32 mouse cellular contexts compared by ENCODE assay signal in the genomic region with DNA sequence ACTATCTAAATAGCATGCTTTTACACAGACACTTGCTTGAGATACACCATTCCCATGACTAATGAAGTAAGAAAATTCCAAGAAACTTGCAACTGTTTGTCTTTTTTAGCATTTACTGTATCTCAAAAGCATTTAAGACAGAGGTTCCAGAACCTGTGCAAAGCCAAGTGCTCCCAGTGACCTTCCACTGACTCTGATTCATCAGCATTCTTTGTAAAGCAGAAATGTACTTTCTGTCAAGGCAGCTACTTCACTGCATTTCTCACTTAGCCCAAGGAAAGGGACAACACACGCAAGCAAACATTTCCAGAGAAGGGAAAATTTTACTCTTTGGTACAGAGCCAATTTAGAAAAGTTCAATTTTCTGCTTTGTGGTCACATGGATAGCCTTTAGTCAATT. TPM values are rescaled to one million over a fixed set of nuclear protein-coding genes. Genes with fewer than 3 reads are reported as not detected.
DNase-seq lines count a peak whose midpoint lies in the region; ATAC-seq and TF ChIP-seq lines count a peak whose summit lies in the region.
"Had no signal": no experiment of that assay in that cellular context is flagged by ENCODE, and none has a peak within 500 bp of the region (broad histone marks: within the 10 kb centered on the region; RNA-seq: fewer than 3 reads in every experiment).

No protein-coding gene starts in this region.

- 51% methylated on average over 1 of the region's 1 CpGs for WGBS in lung, embryonic 15.5 days
- 75% methylated on average over 1 of the region's 1 CpGs for WGBS in heart, adult 2 months

- 0 out of 2 replicates have a peak, but pooled peaks cover 8% of the 10 kb centered on the region for H3K4me1 ChIP-seq in lung, embryonic 15.5 days
- no peaks in the 10 kb centered on the region for H3K4me1 ChIP-seq in heart, adult 2 months (ENCODE audit: control insufficient read depth, insufficient read depth, low read length)
- H3K4me1 ChIP-seq: forebrain, embryonic 10.5 days; forebrain, embryonic 15.5 days; hindbrain, embryonic 15.5 days; kidney, embryonic 15.5 days; limb, embryonic 12.5 days; midbrain, embryonic 15.5 days; neural tube, embryonic 15.5 days had no signal

- no peak overlapping the region for H3K4me3 ChIP-seq in lung, embryonic 15.5 days
- no peak overlapping the region for H3K4me3 ChIP-seq in heart, adult 2 months
- H3K4me3 ChIP-seq: forebrain, embryonic 10.5 days; forebrain, embryonic 15.5 days; gastrocnemius, adult 2 months; heart, embryonic 13.5 days; hindbrain, embryonic 15.5 days; kidney, embryonic 15.5 days; limb, embryonic 12.5 days; liver, embryonic 15.5 days; midbrain, embryonic 15.5 days; neural tube, embryonic 15.5 days had no signal

- H3K9ac ChIP-seq in lung, embryonic 15.5 days = no peak overlapping the region
- H3K9ac ChIP-seq in heart, adult 2 months (ENCODE audit: low read depth, low read length) = no peak overlapping the region
- H3K9ac ChIP-seq: forebrain, embryonic 15.5 days; heart, embryonic 13.5 days; hindbrain, embryonic 15.5 days; kidney, embryonic 15.5 days; limb, embryonic 12.5 days; liver, embryonic 15.5 days; midbrain, embryonic 15.5 days; neural tube, embryonic 15.5 days had no signal

- no peaks in the 10 kb centered on the region for H3K79me2 ChIP-seq in heart, adult 2 months (replicated peaks; ENCODE audit: control insufficient read depth, insufficient read depth, low read length)

- no peak for TF ChIP-seq POLR2A in heart, adult 2 months (IDR thresholded peaks at IDR 0.05; ENCODE audit: insufficient read depth, low read depth, low read length)

- TF ChIP-seq EP300 in heart, adult 2 months (IDR thresholded peaks at IDR 0.05; ENCODE audit: insufficient read depth, low read depth, low read length) = no peak

- ATAC-seq in lung, embryonic 15.5 days (ENCODE audit: borderline replicate concordance, extremely low read depth, low FRiP score, low TSS enrichment) = peak; percentile 42; the same call in 1 of the 2 replicates
- ATAC-seq: forebrain, embryonic 15.5 days; inflammation-experienced regulatory T-cells, adult 6 months; midbrain, embryonic 15.5 days; Patski had no signal

- peak; percentile 18 to 78 for DNase-seq in adrenal gland, adult (ENCODE audit: inconsistent age in 2 of 2, low spot score in 1 of 2)
- no peak for DNase-seq in adrenal gland, postnatal 25 days
- DNase-seq in lung, postnatal 4 days = no peak
- peak; percentile 36 for DNase-seq in adipocyte (ENCODE audit: low spot score)
- DNase-seq in lung, postnatal 36 days = peak; percentile 37
- no peak for DNase-seq in heart, adult 2 months
- DNase-seq: cerebellum, adult 8-10 months; cerebellum, postnatal 25 days; gastrocnemius, adult 2 months; gastrocnemius, postnatal 36 days; heart, postnatal 10 days; kidney, adult 11 months; kidney, postnatal 25 days; retina, postnatal 1 day; right cerebral cortex, postnatal 14 days; thymus, postnatal 4 days had no signal

- H3K36me3 ChIP-seq in lung, embryonic 15.5 days = no peaks in the 10 kb centered on the region
- no peaks in the 10 kb centered on the region for H3K36me3 ChIP-seq in heart, adult 2 months (ENCODE audit: control insufficient read depth, insufficient read depth, low read length)
- H3K36me3 ChIP-seq: forebrain, embryonic 10.5 days; forebrain, embryonic 15.5 days; hindbrain, embryonic 15.5 days; limb, embryonic 12.5 days; liver, embryonic 15.5 days; midbrain, embryonic 15.5 days; neural tube, embryonic 15.5 days had no signal

- no peak overlapping the region for H3K4me2 ChIP-seq in lung, embryonic 15.5 days
- H3K4me2 ChIP-seq: forebrain, embryonic 15.5 days; heart, embryonic 13.5 days; hindbrain, embryonic 15.5 days; kidney, embryonic 15.5 days; limb, embryonic 12.5 days; liver, embryonic 15.5 days; midbrain, embryonic 15.5 days; neural tube, embryonic 15.5 days had no signal

- H3K27ac ChIP-seq in lung, embryonic 15.5 days = no peak overlapping the region
- H3K27ac ChIP-seq in heart, adult 2 months = no peak overlapping the region
- H3K27ac ChIP-seq: forebrain, embryonic 10.5 days; forebrain, embryonic 15.5 days; gastrocnemius, adult 2 months; heart, embryonic 13.5 days; hindbrain, embryonic 15.5 days; kidney, embryonic 15.5 days; limb, embryonic 12.5 days; liver, embryonic 15.5 days; midbrain, embryonic 15.5 days; neural tube, embryonic 15.5 days had no signal

- H3K9me3 ChIP-seq in lung, embryonic 15.5 days = no peaks in the 10 kb centered on the region
- H3K9me3 ChIP-seq: forebrain, embryonic 10.5 days; forebrain, embryonic 15.5 days; G1E; heart, embryonic 13.5 days; hindbrain, embryonic 15.5 days; kidney, embryonic 15.5 days; limb, embryonic 12.5 days; liver, embryonic 15.5 days; midbrain, embryonic 15.5 days; neural tube, embryonic 15.5 days had no signal

- H3K27me3 ChIP-seq in lung, embryonic 15.5 days = no peaks in the 10 kb centered on the region
- H3K27me3 ChIP-seq in heart, adult 2 months (ENCODE audit: control insufficient read depth, insufficient read depth, low read length) = no peaks in the 10 kb centered on the region
- H3K27me3 ChIP-seq: forebrain, embryonic 15.5 days; heart, embryonic 13.5 days; hindbrain, embryonic 15.5 days; kidney, embryonic 15.5 days; limb, embryonic 12.5 days; liver, embryonic 15.5 days; midbrain, embryonic 15.5 days; neural tube, embryonic 15.5 days; Patski had no signal

- no peak for TF ChIP-seq CTCF in heart, adult 2 months (IDR thresholded peaks at IDR 0.05)

- intact Hi-C loops in heart, adult 2 months (cut with DNase I) = no loop called here

RNA-seq across cellular contexts. Expression of a gene that starts 15.4 kb away (rescaled TPM):
- total RNA-seq in adrenal gland, postnatal 25 days (2021) = 23.6 and 24.7 TPM in 2 replicates
- 99.5 and 108 TPM in 2 replicates for polyA plus RNA-seq in lung, embryonic 15.5 days (2015; fragmentation: Nextera tagmentation; extraction: Ambion mirVana)
- total RNA-seq in heart, adult 2 months (2021) = 10 to 100 TPM; 69.0 to 74.7 TPM
- polyA plus RNA-seq in heart, adult 2 months (2012; rRNA removed) = 27.4 and 71.7 TPM in 2 replicates
- total RNA-seq: hematopoietic stem cell, adult 5-6 weeks had no signal
- polyA plus RNA-seq: G1E had no signal

RNA-seq across cellular contexts. Expression of a gene that starts 29.4 kb away (rescaled TPM):
- total RNA-seq in adrenal gland, postnatal 25 days (2021) = 2.9 and 4.7 TPM in 2 replicates
- polyA plus RNA-seq in lung, embryonic 15.5 days (2015; fragmentation: Nextera tagmentation; extraction: Ambion mirVana) = 32.0 and 36.2 TPM in 2 replicates
- total RNA-seq in heart, adult 2 months (2021) = 1 to 10 TPM; 1.8 to 2.4 TPM
- 0.57 and 1.1 TPM in 2 replicates for polyA plus RNA-seq in heart, adult 2 months (2012; rRNA removed)

RNA-seq across cellular contexts. Expression of a gene that starts 29.7 kb away (rescaled TPM):
- 18.8 and 25.6 TPM in 2 replicates for total RNA-seq in adrenal gland, postnatal 25 days (2021)
- polyA plus RNA-seq in lung, embryonic 15.5 days (2015; fragmentation: Nextera tagmentation; extraction: Ambion mirVana) = 12.5 and 14.2 TPM in 2 replicates
- 10 to 100 TPM; 19.3 to 19.4 TPM for total RNA-seq in heart, adult 2 months (2021)
- 1.4 and 3.2 TPM in 2 replicates for polyA plus RNA-seq in heart, adult 2 months (2012; rRNA removed)

RNA-seq across cellular contexts. Expression of a gene that starts 41.0 kb away (rescaled TPM):
- 1.1 and 1.6 TPM in 2 replicates for total RNA-seq in adrenal gland, postnatal 25 days (2021)
- polyA plus RNA-seq in lung, embryonic 15.5 days (2015; fragmentation: Nextera tagmentation; extraction: Ambion mirVana) = 0.92 and 1.1 TPM in 2 replicates
- total RNA-seq in heart, adult 2 months (2021) = 1 to 10 TPM; 1.1 to 1.6 TPM
- polyA plus RNA-seq in heart, adult 2 months (2012; rRNA removed) = 0.94 and 1.2 TPM in 2 replicates
- total RNA-seq: hematopoietic stem cell, adult 5-6 weeks had no signal
- polyA plus RNA-seq: G1E; liver, adult 2 months; small intestine, adult 2 months had no signal

RNA-seq across cellular contexts. Expression of a gene that starts 58.7 kb away (rescaled TPM):
- 61.1 and 71.0 TPM in 2 replicates for total RNA-seq in adrenal gland, postnatal 25 days (2021)
- polyA plus RNA-seq in lung, embryonic 15.5 days (2015; fragmentation: Nextera tagmentation; extraction: Ambion mirVana) = 62.0 and 66.3 TPM in 2 replicates
- total RNA-seq in heart, adult 2 months (2021) = 10 to 100 TPM; 52.2 to 75.0 TPM
- polyA plus RNA-seq in heart, adult 2 months (2012; rRNA removed) = 19.4 and 38.1 TPM in 2 replicates

Comparison
In these comparisons a context has a peak if more than half of its experiments do, and no peak if none do; other contexts are left out.
1. DNase-seq: peak in adrenal gland, adult (2 of 2), adipocyte (single experiment) and lung, postnatal 36 days (single experiment); none in adrenal gland, postnatal 25 days (single experiment), lung, postnatal 4 days (0 of 2) and heart, adult 2 months (0 of 2).